Comparison of ENCODE assay signal across 10 mouse cellular contexts in genomic region chr3:97933251-97933650, GRCm38 (mm10). TPM values are rescaled to one million over a fixed set of nuclear protein-coding genes. Genes with fewer than 3 reads are reported as not detected.
DNase-seq lines count a peak whose midpoint lies in the region; ATAC-seq and TF ChIP-seq lines count a peak whose summit lies in the region.
"Had no signal": no experiment of that assay in that cellular context is flagged by ENCODE, and none has a peak within 500 bp of the region (broad histone marks: within the 10 kb centered on the region; RNA-seq: fewer than 3 reads in every experiment).

No protein-coding gene starts in this region.

- no peak for ATAC-seq in heart, embryonic 12.5 days (ENCODE audit: insufficient number of reproducible peaks, low FRiP score)

- H3K4me2 ChIP-seq in heart, embryonic 12.5 days = peak overlapping the region; percentile 57
- H3K4me2 ChIP-seq in CH12.LX (ENCODE audit: insufficient read depth, low read depth, poor library complexity, severe bottlenecking) = peak overlapping the region; percentile 100
- H3K4me2 ChIP-seq: embryonic facial prominence, embryonic 12.5 days had no signal

- no peaks in the 10 kb centered on the region for H3K9me3 ChIP-seq in heart, embryonic 12.5 days (replicated peaks)
- H3K9me3 ChIP-seq in CH12.LX (replicated peaks; ENCODE audit: low read length) = peaks cover 5% of the 10 kb centered on the region
- H3K9me3 ChIP-seq in limb, embryonic 10.5 days (replicated peaks) = no peaks in the 10 kb centered on the region
- H3K9me3 ChIP-seq: embryonic facial prominence, embryonic 12.5 days; G1E had no signal

- no peak overlapping the region for H3K4me3 ChIP-seq in heart, embryonic 12.5 days
- H3K4me3 ChIP-seq in CH12.LX (replicated peaks in 1 of 3; ENCODE audit: low read depth in 2 of 3, low read length in 2 of 3, poor library complexity in 1 of 3) = peak overlapping the region in 2 of 3 experiments; percentile 33
- no peak overlapping the region for H3K4me3 ChIP-seq in limb, embryonic 10.5 days
- H3K4me3 ChIP-seq in spleen, adult 2 months (ENCODE audit: extremely low read depth, insufficient read depth, insufficient read length) = peak overlapping the region; percentile 11; the same call in 1 of the 2 replicates
- H3K4me3 ChIP-seq: embryonic facial prominence, embryonic 12.5 days had no signal

- H3K27ac ChIP-seq in heart, embryonic 12.5 days (ENCODE audit: poor library complexity, severe bottlenecking) = no peak overlapping the region
- no peak overlapping the region for H3K27ac ChIP-seq in CH12.LX (ENCODE audit: insufficient read depth, low read depth)
- H3K27ac ChIP-seq in limb, embryonic 10.5 days = peak overlapping the region; percentile 73; the same call in 1 of the 2 replicates
- peak overlapping the region; percentile 66 for H3K27ac ChIP-seq in spleen, adult 2 months (ENCODE audit: insufficient read depth, low read length)
- H3K27ac ChIP-seq: embryonic facial prominence, embryonic 12.5 days had no signal

- peaks cover 14% of the 10 kb centered on the region for H3K27me3 ChIP-seq in heart, embryonic 12.5 days (replicated peaks)
- H3K27me3 ChIP-seq in CH12.LX (replicated peaks) = no peaks in the 10 kb centered on the region
- H3K27me3 ChIP-seq in limb, embryonic 10.5 days (ENCODE audit: low read depth, poor library complexity, severe bottlenecking) = no peaks in the 10 kb centered on the region; the same call in 1 of the 2 replicates
- H3K27me3 ChIP-seq in spleen, adult 2 months (ENCODE audit: control insufficient read depth, insufficient read depth, low read length) = no peaks in the 10 kb centered on the region
- H3K27me3 ChIP-seq: embryonic facial prominence, embryonic 12.5 days had no signal

- H3K79me2 ChIP-seq in CH12.LX (replicated peaks; ENCODE audit: control insufficient read depth, extremely low read depth, insufficient read depth, poor library complexity, severe bottlenecking) = no peaks in the 10 kb centered on the region

- dilution Hi-C loops in CH12.LX (cut with MboI; ENCODE audit: extremely low pct_ligation_motif_present, extremely low pct_unique_long_range_greater_than_20kb, low sequenced_read_pairs) = no loop called here

- in situ Hi-C loops in CH12.LX (cut with MboI; ENCODE audit: low pct_ligation_motif_present, low pct_unique_long_range_greater_than_20kb, low sequenced_read_pairs) = no loop called here

- 26% methylated on average over 6 of the region's 6 CpGs for WGBS in heart, embryonic 12.5 days
- WGBS in limb, embryonic 10.5 days = 9% methylated on average over 6 of the region's 6 CpGs
- WGBS in spleen, adult 2 months = 6% methylated on average over 6 of the region's 6 CpGs

- H3K9ac ChIP-seq in heart, embryonic 12.5 days = no peak overlapping the region
- H3K9ac ChIP-seq in CH12.LX (ENCODE audit: insufficient read depth, low read depth) = peak overlapping the region; percentile 29; the same call in 1 of the 2 replicates
- H3K9ac ChIP-seq: embryonic facial prominence, embryonic 12.5 days had no signal

- DNase-seq in heart, postnatal 10 days = no peak
- DNase-seq in CH12.LX (ENCODE audit: extremely low read depth) = peak; percentile 66
- no peak for DNase-seq in limb, embryonic 10.5 days (ENCODE audit: low spot score)
- DNase-seq in spleen, adult 2 months (ENCODE audit: low read depth in 1 of 2, low spot score in 2 of 2) = peak; percentile 42 to 69
- DNase-seq in ovary, postnatal 14 days (ENCODE audit: low spot score) = no peak
- DNase-seq in urinary bladder, adult 18-20 months (ENCODE audit: low spot score in 2 of 2) = no peak
- no peak for DNase-seq in neural tube, embryonic 10.5 days (ENCODE audit: extremely low spot score, low spot score)

- peak; percentile 25; the same call in 1 of the 2 replicates for TF ChIP-seq EP300 in CH12.LX (IDR thresholded peaks at IDR 0.05; ENCODE audit: low read length)

- no peak for TF ChIP-seq CTCF in CH12.LX (conservative IDR thresholded peaks at IDR 0.05 in 1 of 2, IDR thresholded peaks at IDR 0.05 in 1 of 2; ENCODE audit: low read depth in 2 of 2, low read length in 2 of 2)
- TF ChIP-seq CTCF in spleen, adult 2 months (IDR thresholded peaks at IDR 0.05; ENCODE audit: extremely low read depth, insufficient read depth, insufficient read length, insufficient replicate concordance) = no peak

- no peak for TF ChIP-seq RAD21 in CH12.LX (IDR thresholded peaks at IDR 0.05; ENCODE audit: low read depth, low read length)

- H3K4me1 ChIP-seq in heart, embryonic 12.5 days (replicated peaks) = peaks cover 43% of the 10 kb centered on the region
- H3K4me1 ChIP-seq in CH12.LX (ENCODE audit: control insufficient read depth in 1 of 2, insufficient read depth in 2 of 2) = peaks cover 7 to 47% of the 10 kb centered on the region in 2 experiments
- peaks cover 71% of the 10 kb centered on the region for H3K4me1 ChIP-seq in limb, embryonic 10.5 days
- H3K4me1 ChIP-seq in spleen, adult 2 months (ENCODE audit: control insufficient read depth, insufficient read depth, insufficient read length) = peaks cover 12% of the 10 kb centered on the region; the same call in 1 of the 2 replicates

- no peak for TF ChIP-seq POLR2A in CH12.LX (IDR thresholded peaks at IDR 0.05; ENCODE audit: low read depth, low read length)
- no peak for TF ChIP-seq POLR2A in spleen, adult 2 months (IDR thresholded peaks at IDR 0.05; ENCODE audit: low read depth, low read length)

- no peaks in the 10 kb centered on the region for H3K36me3 ChIP-seq in heart, embryonic 12.5 days
- H3K36me3 ChIP-seq in CH12.LX (replicated peaks in 1 of 2; ENCODE audit: control insufficient read depth in 1 of 2, insufficient read depth in 1 of 2, low read length in 1 of 2) = no peaks in the 10 kb centered on the region
- H3K36me3 ChIP-seq in limb, embryonic 10.5 days = no peaks in the 10 kb centered on the region
- H3K36me3 ChIP-seq in spleen, adult 2 months (ENCODE audit: control insufficient read depth, insufficient read depth, low read length) = no peaks in the 10 kb centered on the region
- H3K36me3 ChIP-seq: embryonic facial prominence, embryonic 12.5 days; G1E had no signal

- intact Hi-C loops in heart, postnatal 10 days (cut with DNase I) = loop anchor here (5.0 kb wide), 1 partner anchor 104 kb away; no protein-coding TSS in a partner anchor

TF ChIP-seq in CH12.LX, 34 proteins besides CTCF, POLR2A, EP300 and RAD21:
- 0 out of 2 replicates have a peak, but pooled peaks have one; percentile 22 for TF ChIP-seq MEF2A (IDR thresholded peaks at IDR 0.05; ENCODE audit: borderline replicate concordance, low read depth, low read length)
- no peak for TF ChIP-seq TBP (conservative IDR thresholded peaks at IDR 0.05; ENCODE audit: low read depth, low read length)
- peak; percentile 72 for TF ChIP-seq ELF1 (IDR thresholded peaks at IDR 0.05; ENCODE audit: low read depth, low read length)
- 0 out of 2 replicates have a peak, but pooled peaks have one; percentile 49 for TF ChIP-seq SIN3A (IDR thresholded peaks at IDR 0.05; ENCODE audit: low read length)
- TF ChIP-seq MXI1 (IDR thresholded peaks at IDR 0.05; ENCODE audit: low read depth, low read length) = 0 out of 2 replicates have a peak, but pooled peaks have one; percentile 29

RNA-seq across cellular contexts. Expression of gene Sec22b, which starts 32.3 kb away (rescaled TPM):
- polyA plus RNA-seq in heart, embryonic 12.5 days (2016; fragmentation: Nextera tagmentation; extraction: Ambion mirVana) = 123 and 125 TPM in 2 replicates
- 10 to 100 TPM; 49.6 to 54.1 TPM for total RNA-seq in heart, postnatal 10 days (2021)
- total RNA-seq in CH12.LX (2012; rRNA removed) = 42.6 and 51.4 TPM in 2 replicates
- 77.7 and 82.4 TPM in 2 replicates for total RNA-seq in CH12.LX (2014; rRNA removed)
- 82.8 and 85.2 TPM in 2 replicates for polyA plus RNA-seq in CH12.LX (2012; ENCODE audit: insufficient read length, low read depth)
- 121 and 139 TPM in 2 replicates for polyA plus RNA-seq in limb, embryonic 10.5 days (2016; fragmentation: Nextera tagmentation; extraction: Ambion mirVana)
- polyA plus RNA-seq in spleen, adult 2 months (2012; rRNA removed) = 15.8 and 17.1 TPM in 2 replicates

RNA-seq across cellular contexts. Expression of gene Pde4dip, which starts 44.7 kb away (rescaled TPM):
- polyA plus RNA-seq in heart, embryonic 12.5 days (2016; fragmentation: Nextera tagmentation; extraction: Ambion mirVana) = 101 and 109 TPM in 2 replicates
- total RNA-seq in heart, postnatal 10 days (2021) = 1,000 to 10,000 TPM; 1,178 to 1,212 TPM
- total RNA-seq in CH12.LX (2012; rRNA removed) = 12.0 and 15.2 TPM in 2 replicates
- 19.5 and 21.7 TPM in 2 replicates for total RNA-seq in CH12.LX (2014; rRNA removed)
- polyA plus RNA-seq in CH12.LX (2012; ENCODE audit: insufficient read length, low read depth) = 12.2 and 12.4 TPM in 2 replicates
- 15.6 and 22.8 TPM in 2 replicates for polyA plus RNA-seq in limb, embryonic 10.5 days (2016; fragmentation: Nextera tagmentation; extraction: Ambion mirVana)
- polyA plus RNA-seq in spleen, adult 2 months (2012; rRNA removed) = 9.9 and 12.0 TPM in 2 replicates

Comparison
In these comparisons a context has a peak if more than half of its experiments do, and no peak if none do; other contexts are left out.
1. H3K27ac ChIP-seq: peak in limb, embryonic 10.5 days (single experiment) and spleen, adult 2 months (single experiment); none in heart, embryonic 12.5 days (single experiment) and CH12.LX (single experiment).
2. H3K4me3 ChIP-seq: peak in CH12.LX (2 of 3) and spleen, adult 2 months (single experiment); none in heart, embryonic 12.5 days (single experiment) and limb, embryonic 10.5 days (single experiment).
3. DNase-seq: peak in CH12.LX (single experiment) and spleen, adult 2 months (2 of 2); none in heart, postnatal 10 days (0 of 2), limb, embryonic 10.5 days (single experiment), ovary, postnatal 14 days (single experiment), urinary bladder, adult 18-20 months (0 of 2) and neural tube, embryonic 10.5 days (single experiment).